Mouse (Mus musculus): Measurements from ENCODE around the gene Hist1h4c. TPM values are rescaled to one million over a fixed set of nuclear protein-coding genes. Genes with fewer than 3 reads are reported as not detected.

Hist1h4c gene
- total and polyA plus RNA-seq, 2 experiments: 0.95 to 190 TPM

DNA sequence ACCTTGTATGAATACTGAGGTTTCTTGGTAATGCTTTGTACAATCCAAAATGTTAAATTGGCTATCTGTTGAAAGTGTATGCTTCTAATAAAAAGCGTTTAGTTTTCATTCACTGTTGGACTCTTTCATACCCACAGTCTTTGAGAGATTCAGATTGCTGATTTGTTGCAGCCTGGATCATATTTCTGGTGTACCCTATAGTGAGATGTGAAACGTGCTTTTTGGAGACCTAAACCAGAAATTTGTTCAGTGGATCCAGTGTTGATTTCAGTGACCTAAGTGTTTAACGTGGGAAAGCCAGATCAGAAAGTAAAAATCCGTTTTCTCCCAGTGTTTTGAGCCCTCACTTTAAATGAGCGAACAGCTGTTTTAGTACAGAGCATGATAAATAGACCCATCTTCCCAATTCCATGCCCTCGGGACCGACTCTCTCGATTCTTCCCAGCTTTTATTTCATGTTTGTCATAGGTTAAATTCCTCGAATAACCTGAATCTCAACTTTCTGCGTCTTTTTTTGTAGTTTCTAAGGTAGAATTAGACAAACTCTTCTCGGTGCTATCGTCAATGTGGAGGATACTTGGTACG, 42.1 kb upstream of the Hist1h4c start:
- H3K36me3 ChIP-seq (ENCODE audit: control insufficient read depth, insufficient read depth, low read length): no peaks in the 10 kb centered on the region
- no peaks in the 10 kb centered on the region for H3K79me2 ChIP-seq (ENCODE audit: control insufficient read depth, insufficient read depth, low read length)
- H3K4me3 ChIP-seq (ENCODE audit: insufficient read depth, low read depth, low read length): peak overlapping the region; percentile 63
- WGBS: 19% methylated on average over 13 of the region's 13 CpGs
- peak overlapping the region; percentile 57 for H3K9ac ChIP-seq (ENCODE audit: low read depth, low read length)
- TF ChIP-seq CTCF (IDR thresholded peaks at IDR 0.05; ENCODE audit: low read depth, low read length): no peak
- TF ChIP-seq POLR2A (IDR thresholded peaks at IDR 0.05; ENCODE audit: extremely low read depth, insufficient read depth, low read length): no peak
- H3K27ac ChIP-seq (replicated peaks; ENCODE audit: insufficient read depth, low read depth, low read length): peak overlapping the region; percentile 65; the same call in 1 of the 2 replicates
- H3K4me1 ChIP-seq (ENCODE audit: control insufficient read depth, insufficient read depth, low read length): peaks cover 8% of the 10 kb centered on the region; the same call in 1 of the 2 replicates
- no peak for DNase-seq (ENCODE audit: extremely low read depth, low read depth, low spot score)
- no peaks in the 10 kb centered on the region for H3K27me3 ChIP-seq (ENCODE audit: control insufficient read depth, insufficient read depth, low read length)

DNA sequence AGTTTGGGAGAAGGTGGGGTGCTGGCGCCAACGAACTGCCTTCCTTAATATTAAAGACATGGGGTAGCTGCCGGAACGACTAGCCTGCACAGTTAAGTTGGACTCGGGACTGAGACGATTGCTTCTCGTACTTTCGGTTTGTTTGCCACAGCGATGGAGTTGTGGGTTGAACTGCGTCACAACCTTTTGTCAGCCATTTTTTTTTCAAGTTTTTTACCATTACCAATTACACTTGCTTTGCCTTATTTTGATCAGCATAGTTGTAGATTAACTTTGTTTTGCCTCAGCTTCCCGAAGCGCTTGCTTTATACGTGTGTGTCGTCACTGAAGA, 41.6 kb upstream of the Hist1h4c start:
- WGBS: under 1% methylated on average over 14 of the region's 14 CpGs

DNA sequence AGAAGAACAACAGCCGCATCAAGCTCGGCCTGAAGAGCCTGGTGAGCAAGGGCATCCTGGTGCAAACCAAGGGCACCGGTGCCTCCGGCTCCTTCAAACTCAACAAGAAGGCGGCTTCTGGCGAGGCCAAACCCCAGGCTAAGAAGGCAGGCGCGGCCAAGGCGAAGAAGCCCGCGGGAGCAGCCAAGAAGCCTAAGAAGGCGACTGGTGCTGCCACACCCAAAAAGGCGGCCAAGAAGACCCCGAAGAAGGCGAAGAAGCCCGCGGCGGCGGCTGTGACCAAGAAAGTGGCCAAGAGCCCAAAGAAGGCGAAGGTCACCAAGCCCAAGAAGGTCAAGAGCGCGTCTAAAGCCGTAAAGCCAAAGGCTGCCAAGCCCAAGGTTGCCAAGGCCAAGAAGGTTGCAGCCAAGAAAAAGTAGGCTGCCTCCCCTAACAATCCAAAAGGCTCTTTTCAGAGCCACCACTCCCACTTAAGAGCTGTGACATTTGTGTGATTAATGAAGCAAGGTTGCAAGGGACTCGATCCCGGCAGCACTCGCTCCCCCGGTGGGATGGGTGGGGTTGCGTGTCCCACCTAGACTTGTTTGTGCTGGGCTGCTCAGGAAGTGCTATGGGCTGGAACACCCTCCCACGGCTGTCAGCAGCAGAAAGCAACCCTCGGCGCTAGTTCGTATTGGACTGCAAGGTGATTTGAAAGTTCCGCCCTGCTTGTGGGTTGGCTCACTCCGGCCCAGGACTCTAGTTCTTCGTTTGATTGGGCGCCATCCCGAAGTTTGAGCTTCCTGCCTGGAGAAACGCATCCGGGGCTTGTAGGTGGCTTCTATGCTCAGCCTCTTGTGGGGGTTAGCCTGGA, 41.0 kb upstream of the Hist1h4c start:
- Histone ChIP-seq H3K27ac (replicated peaks; ENCODE audit: insufficient read depth, low read depth, low read length) (peak overlapping the region; percentile 68), H3K9ac (ENCODE audit: low read depth, low read length) (peak overlapping the region; percentile 67), H3K79me2 (ENCODE audit: control insufficient read depth, insufficient read depth, low read length) (no peaks in the 10 kb centered on the region), H3K36me3 (ENCODE audit: control insufficient read depth, insufficient read depth, low read length) (no peaks in the 10 kb centered on the region), H3K27me3 (ENCODE audit: control insufficient read depth, insufficient read depth, low read length) (no peaks in the 10 kb centered on the region), H3K4me1 (ENCODE audit: control insufficient read depth, insufficient read depth, low read length) (peaks cover 4% of the 10 kb centered on the region; the same call in 1 of the 2 replicates), H3K4me3 (ENCODE audit: insufficient read depth, low read depth, low read length) (peak overlapping the region; percentile 63)
- peak; percentile 95 for DNase-seq (ENCODE audit: extremely low read depth, low read depth, low spot score)
- TF ChIP-seq POLR2A (IDR thresholded peaks at IDR 0.05; ENCODE audit: extremely low read depth, insufficient read depth, low read length) (peak; percentile 76), CTCF (IDR thresholded peaks at IDR 0.05; ENCODE audit: low read depth, low read length) (no peak; the same call in 1 of the 2 replicates)
- under 1% methylated on average over 39 of the region's 39 CpGs for WGBS

More for the DNA sequence above, 41.6 kb upstream of the Hist1h4c start:
- TF ChIP-seq POLR2A (IDR thresholded peaks at IDR 0.05; ENCODE audit: extremely low read depth, insufficient read depth, low read length): no peak; the same call in 1 of the 2 replicates
- TF ChIP-seq CTCF (IDR thresholded peaks at IDR 0.05; ENCODE audit: low read depth, low read length): no peak
- peak overlapping the region; percentile 65 for H3K27ac ChIP-seq (replicated peaks; ENCODE audit: insufficient read depth, low read depth, low read length)
- no peaks in the 10 kb centered on the region for H3K27me3 ChIP-seq (ENCODE audit: control insufficient read depth, insufficient read depth, low read length)
- no peak for DNase-seq (ENCODE audit: extremely low read depth, low read depth, low spot score)
- peak overlapping the region; percentile 63 for H3K4me3 ChIP-seq (ENCODE audit: insufficient read depth, low read depth, low read length)
- no peaks in the 10 kb centered on the region for H3K79me2 ChIP-seq (ENCODE audit: control insufficient read depth, insufficient read depth, low read length)
- H3K36me3 ChIP-seq (ENCODE audit: control insufficient read depth, insufficient read depth, low read length): no peaks in the 10 kb centered on the region
- H3K4me1 ChIP-seq (ENCODE audit: control insufficient read depth, insufficient read depth, low read length): peaks cover 7% of the 10 kb centered on the region; the same call in 1 of the 2 replicates
- peak overlapping the region; percentile 57 for H3K9ac ChIP-seq (ENCODE audit: low read depth, low read length)

DNA sequence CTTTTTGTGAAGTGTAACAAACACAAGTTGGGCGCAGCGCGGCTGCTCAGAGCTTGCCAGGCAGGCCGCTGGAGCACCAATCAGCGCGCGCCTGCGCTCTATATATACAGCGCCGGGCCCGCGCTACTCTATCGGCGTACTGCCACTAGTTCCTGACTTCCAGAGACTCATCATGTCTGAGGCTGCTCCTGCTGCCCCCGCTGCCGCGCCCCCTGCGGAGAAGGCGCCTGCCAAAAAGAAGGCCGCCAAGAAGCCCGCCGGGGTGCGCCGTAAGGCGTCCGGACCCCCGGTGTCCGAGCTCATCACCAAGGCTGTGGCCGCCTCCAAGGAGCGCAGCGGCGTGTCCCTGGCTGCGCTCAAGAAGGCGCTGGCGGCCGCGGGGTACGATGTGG, 40.4 kb upstream of the Hist1h4c start, which contains the start of gene Hist1h1c:
TSS of gene Hist1h1c (plus strand) at position 132 of the 392 bp plus-strand sequence.
- WGBS: under 1% methylated on average over 38 of the region's 38 CpGs
- peak within 1 kb of the TSS; percentile 68 for H3K27ac ChIP-seq (replicated peaks; ENCODE audit: insufficient read depth, low read depth, low read length)
- TF ChIP-seq POLR2A (IDR thresholded peaks at IDR 0.05; ENCODE audit: extremely low read depth, insufficient read depth, low read length) (peak; percentile 98), CTCF (IDR thresholded peaks at IDR 0.05; ENCODE audit: low read depth, low read length) (no peak; the same call in 1 of the 2 replicates)
- DNase-seq (ENCODE audit: extremely low read depth, low read depth, low spot score): peak; percentile 64
- H3K79me2 ChIP-seq (ENCODE audit: control insufficient read depth, insufficient read depth, low read length): no peaks in the 10 kb centered on the region
- H3K9ac ChIP-seq (ENCODE audit: low read depth, low read length): peak within 1 kb of the TSS; percentile 67
- H3K27me3 ChIP-seq (ENCODE audit: control insufficient read depth, insufficient read depth, low read length): no peaks in the 10 kb centered on the region
- peaks cover 4% of the 10 kb centered on the region; the same call in 1 of the 2 replicates for H3K4me1 ChIP-seq (ENCODE audit: control insufficient read depth, insufficient read depth, low read length)
- H3K36me3 ChIP-seq (ENCODE audit: control insufficient read depth, insufficient read depth, low read length): no peaks in the 10 kb centered on the region
- H3K4me3 ChIP-seq (ENCODE audit: insufficient read depth, low read depth, low read length): peak within 1 kb of the TSS; percentile 63

DNA sequence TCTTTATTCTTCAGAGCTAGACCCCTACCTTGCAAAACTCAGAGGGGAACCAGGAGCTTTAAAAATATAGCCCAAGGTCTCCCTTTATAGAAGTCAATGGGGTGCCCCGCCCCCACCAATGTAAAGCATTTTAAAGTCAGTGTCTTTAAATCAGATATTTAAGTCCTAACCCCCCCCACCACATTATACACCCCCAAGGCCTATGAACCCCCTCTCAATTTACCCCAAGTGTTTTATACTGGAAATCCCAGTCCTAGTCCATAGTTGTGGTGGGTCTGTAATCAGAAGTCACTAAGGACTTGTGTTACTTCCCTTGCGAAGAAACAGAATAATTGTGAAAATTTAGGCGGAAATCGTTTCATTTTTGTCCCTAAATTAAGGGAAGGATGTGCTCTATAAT, 39.8 kb upstream of the Hist1h4c start:
- Histone ChIP-seq H3K79me2 (ENCODE audit: control insufficient read depth, insufficient read depth, low read length) (no peaks in the 10 kb centered on the region), H3K9ac (ENCODE audit: low read depth, low read length) (peak overlapping the region; percentile 67; the same call in 1 of the 2 replicates), H3K27ac (replicated peaks; ENCODE audit: insufficient read depth, low read depth, low read length) (no peak overlapping the region; the same call in 1 of the 2 replicates), H3K4me1 (ENCODE audit: control insufficient read depth, insufficient read depth, low read length) (peaks cover 6% of the 10 kb centered on the region), H3K27me3 (ENCODE audit: control insufficient read depth, insufficient read depth, low read length) (no peaks in the 10 kb centered on the region), H3K36me3 (ENCODE audit: control insufficient read depth, insufficient read depth, low read length) (no peaks in the 10 kb centered on the region), H3K4me3 (ENCODE audit: insufficient read depth, low read depth, low read length) (peak overlapping the region; percentile 63; the same call in 1 of the 2 replicates)
- no peak for DNase-seq (ENCODE audit: extremely low read depth, low read depth, low spot score)
- WGBS: 25% methylated on average over 4 of the region's 4 CpGs
- TF ChIP-seq POLR2A (IDR thresholded peaks at IDR 0.05; ENCODE audit: extremely low read depth, insufficient read depth, low read length) (no peak), CTCF (IDR thresholded peaks at IDR 0.05; ENCODE audit: low read depth, low read length) (no peak)

Measured in liver, adult 2 months (tissue).